Mouse (Mus musculus) embryonic facial prominence, embryonic 10.5 days (tissue): ENCODE data around the gene Serinc1. TPM values are rescaled to one million over a fixed set of nuclear protein-coding genes. Genes with fewer than 3 reads are reported as not detected.
"Not testable (repeated sequence)": the region's sequence is repeated elsewhere in the genome, so short reads cannot be mapped to it uniquely, and the experiment has no call there.

Experiments used
- DNase-seq: peaks from one replicate; pipeline ENCODE4 v3.0.0-alpha.2; 2017; ENCODE audit warnings: low spot score
- H3K27ac ChIP-seq: fragments of 300-500 bp; sonication (generic); replicated peaks from 2 replicates; pipeline ENCODE4 v1.5.1; 2016; ENCODE audit warnings: mild to moderate bottlenecking
- H3K27me3 ChIP-seq: fragments of 300-500 bp; sonication (generic); replicated peaks from 2 replicates; pipeline ENCODE4 v1.6.1; 2016; ENCODE audit warnings: low read depth, mild to moderate bottlenecking; ENCODE audit not compliant: poor library complexity, severe bottlenecking
- H3K36me3 ChIP-seq: fragments of 300-500 bp; sonication (generic); replicated peaks from 2 replicates; pipeline ENCODE4 v1.6.1; 2016; ENCODE audit warnings: mild to moderate bottlenecking, moderate library complexity
- H3K4me1 ChIP-seq: fragments of 300-500 bp; sonication (generic); 2 replicates; pipeline ENCODE4 v1.6.1; 2016
- H3K4me3 ChIP-seq: fragments of 300-500 bp; sonication (generic); 2 replicates; pipeline ENCODE4 v1.5.1; 2016; ENCODE audit warnings: mild to moderate bottlenecking, moderate library complexity
- H3K9me3 ChIP-seq: fragments of 300-500 bp; sonication (generic); 2 replicates; pipeline ENCODE4 v1.6.1; 2016; ENCODE audit warnings: mild to moderate bottlenecking
- WGBS: fragments of 180-500 bp; shearing (Covaris S2); methylation state at CpG from one replicate; pipeline ENCODE4 v1.1.7; 2016; 5-methylcytosine and 5-hydroxymethylcytosine counted together
- polyA plus RNA-seq: library from polyadenylated mRNA; unstranded; fragments of >200 nt; fragmentation: Nextera tagmentation; extraction: Ambion mirVana; gene quantifications from 2 replicates; pipeline ENCODE4 v1.2.1, GENCODE M21; 2016

Serinc1 gene
- polyA plus RNA-seq, result 126 TPM in 2 replicates

DNA sequence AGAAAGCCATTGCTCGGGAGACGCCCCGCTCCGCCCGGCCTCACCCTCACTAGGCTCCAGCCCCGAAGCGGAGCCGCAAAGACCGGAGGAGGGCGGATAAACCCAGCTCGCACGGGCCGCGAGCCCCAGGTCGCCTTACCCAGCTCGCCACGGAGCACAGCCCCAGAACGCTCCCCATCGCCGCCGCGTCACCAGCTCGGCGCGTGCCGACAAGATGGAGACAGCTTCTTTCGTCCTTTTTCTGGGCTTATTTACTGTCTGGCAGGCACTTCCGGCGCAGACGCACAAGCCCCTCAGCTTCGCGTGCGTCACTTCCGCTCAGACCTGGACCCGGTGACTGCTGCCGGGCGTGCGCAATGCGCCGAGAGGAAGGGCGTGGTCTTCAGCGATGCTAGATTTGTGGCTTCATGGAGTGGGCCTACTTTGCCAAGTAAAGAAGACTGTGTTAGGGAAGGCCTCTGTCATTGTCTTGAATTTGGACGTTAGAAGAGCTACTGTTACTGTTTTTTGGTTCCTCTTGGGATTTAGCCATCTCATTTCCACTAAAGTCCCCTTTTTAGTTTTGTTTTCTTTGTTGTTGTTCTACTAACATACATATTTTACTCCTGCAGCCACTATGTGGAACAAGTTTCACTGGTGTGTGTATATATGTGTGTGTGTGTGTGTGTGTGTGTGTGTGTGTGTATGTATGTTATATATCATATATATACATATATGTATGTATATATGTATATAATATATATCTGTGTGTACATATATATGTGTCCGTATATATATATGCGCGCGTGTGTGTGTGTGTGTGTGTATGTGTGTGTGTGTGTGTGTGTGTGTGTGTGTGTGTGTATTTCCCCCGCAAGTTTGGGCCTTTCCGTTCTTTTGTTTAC lies at the start of gene Serinc1:
TSS of gene Serinc1 (minus strand) at position 313 of the 884 bp plus-strand sequence.
- Histone ChIP-seq H3K4me3 (peak within 1 kb of the TSS; percentile 93), H3K4me1 (peaks cover 15% of the 10 kb centered on the region), H3K36me3 (peaks cover 2% of the 10 kb centered on the region), H3K27me3 (no peaks in the 10 kb centered on the region), H3K9me3 (no peaks in the 10 kb centered on the region), H3K27ac (peak within 1 kb of the TSS; percentile 96)
- 12% methylated on average over 49 of the region's 49 CpGs for WGBS
- peak; percentile 96 for DNase-seq

DNA sequence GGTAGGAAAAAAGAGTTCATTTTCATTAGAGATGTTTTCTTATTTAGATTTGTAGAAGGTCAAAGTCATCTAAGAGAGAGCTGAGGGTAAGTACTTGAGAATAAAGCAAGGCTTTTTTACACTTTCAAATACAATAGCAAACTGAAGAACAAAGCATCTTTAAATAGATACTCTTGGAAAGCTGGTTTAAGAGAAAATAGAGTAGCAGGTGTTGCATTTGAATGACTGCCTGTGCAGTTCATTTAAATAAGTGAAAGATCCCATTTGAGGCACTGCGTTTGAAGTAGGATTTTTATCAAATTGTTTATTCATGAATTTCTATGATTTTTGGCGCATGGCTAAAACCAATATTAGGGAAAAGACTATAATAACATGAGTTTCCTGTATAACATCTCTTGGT lies 44.4 kb upstream of the Serinc1 start:
- H3K27me3 ChIP-seq, result no peaks in the 10 kb centered on the region
- no peaks in the 10 kb centered on the region for H3K9me3 ChIP-seq
- H3K27ac ChIP-seq, result no peak overlapping the region
- WGBS, result 85% methylated on average over 2 of the region's 2 CpGs
- no peak overlapping the region for H3K4me3 ChIP-seq
- H3K36me3 ChIP-seq, result no peaks in the 10 kb centered on the region
- no peak for DNase-seq
- H3K4me1 ChIP-seq, result no peaks in the 10 kb centered on the region

DNA sequence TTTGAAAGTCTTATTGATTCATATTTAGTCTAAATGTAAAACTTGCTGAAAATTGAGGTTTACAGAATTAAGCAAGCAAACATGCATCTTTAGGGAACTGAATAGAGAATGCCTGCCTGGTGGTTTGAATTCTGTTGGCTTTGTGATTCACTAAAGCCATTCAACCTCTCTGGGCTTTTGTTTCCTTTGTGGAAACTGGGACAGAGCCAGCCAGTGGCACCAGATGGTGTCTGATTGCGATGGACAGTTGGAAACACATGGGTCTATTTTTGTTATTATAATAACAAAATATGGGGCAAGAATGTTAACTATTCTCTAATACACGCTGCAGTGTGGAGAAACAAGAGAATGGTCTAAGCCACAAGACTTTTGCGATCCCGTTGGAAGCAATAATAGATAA lies 39.8 kb upstream of the Serinc1 start:
- H3K4me3 ChIP-seq, result no peak overlapping the region
- no peak overlapping the region for H3K27ac ChIP-seq
- no peak for DNase-seq
- no peaks in the 10 kb centered on the region for H3K27me3 ChIP-seq
- no peaks in the 10 kb centered on the region for H3K36me3 ChIP-seq
- H3K9me3 ChIP-seq, result no peaks in the 10 kb centered on the region
- WGBS, result 62% methylated on average over 4 of the region's 4 CpGs
- no peaks in the 10 kb centered on the region for H3K4me1 ChIP-seq

DNA sequence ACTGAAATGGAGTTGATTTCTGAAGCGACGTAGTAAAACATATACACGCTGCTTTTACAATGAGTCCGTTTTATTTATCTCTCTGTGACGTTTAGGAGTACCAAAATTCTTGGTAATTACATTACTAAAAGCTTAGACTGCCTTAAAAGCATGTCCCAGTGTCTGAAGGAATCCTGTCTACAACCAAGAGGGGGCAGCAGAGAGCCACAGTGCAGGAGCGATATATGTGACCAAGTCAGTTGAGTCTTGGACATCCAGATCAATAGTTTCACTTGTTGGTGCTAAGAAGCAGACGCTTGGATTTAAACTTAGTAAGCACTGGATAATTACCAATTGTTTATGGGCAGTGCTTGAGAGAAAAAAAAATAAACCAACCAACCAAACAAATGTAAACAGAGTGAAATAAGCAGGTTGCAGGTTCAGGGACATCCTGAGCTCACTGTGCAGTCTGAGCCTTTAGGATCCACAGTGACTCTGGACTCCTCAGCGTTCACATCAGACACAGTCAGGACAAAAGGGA lies 38.9 kb upstream of the Serinc1 start:
- DNase-seq, result peak; percentile 67
- WGBS, result 32% methylated on average over 8 of the region's 8 CpGs

DNA sequence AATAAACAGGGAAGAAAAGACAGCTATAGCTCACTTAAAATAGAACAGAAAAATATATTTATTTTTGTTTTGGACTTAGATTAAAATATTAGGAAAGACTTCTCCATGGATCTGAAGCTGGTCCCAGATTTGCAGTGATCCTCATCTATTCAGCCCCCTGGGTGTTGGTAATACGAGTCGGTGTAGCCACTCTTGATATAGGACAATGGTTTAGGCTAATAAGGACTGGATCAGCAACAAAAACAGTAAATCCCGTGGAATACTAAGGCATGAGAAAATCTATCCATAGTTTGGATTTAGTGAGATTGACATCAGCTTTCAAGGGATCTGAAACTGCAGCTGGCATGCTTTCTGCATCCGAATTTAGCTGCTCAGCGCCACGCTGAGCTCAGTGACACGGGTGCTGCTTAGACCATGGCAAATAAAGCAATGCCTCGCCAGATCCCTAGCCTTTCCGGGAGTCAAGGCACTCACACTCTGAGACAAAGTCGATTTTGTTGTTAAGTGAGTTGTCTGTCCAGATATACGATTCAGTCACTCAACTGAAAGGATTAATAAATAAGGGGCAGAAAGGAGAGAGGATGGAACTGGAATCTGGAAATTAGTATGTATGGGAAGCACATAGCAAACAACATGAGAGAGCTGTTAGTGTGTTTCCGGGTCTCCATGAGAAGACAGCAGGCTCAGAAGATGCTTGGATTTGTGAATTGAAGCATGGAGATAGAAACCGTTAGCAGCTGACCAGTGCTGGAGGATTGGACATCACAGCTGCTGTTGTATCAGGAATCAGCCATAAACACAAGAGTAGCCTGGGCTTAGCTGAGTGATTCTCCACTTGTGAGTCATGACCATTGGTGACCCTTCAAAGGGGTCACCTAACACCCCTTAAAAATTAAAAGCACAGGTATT lies 36.9 kb upstream of the Serinc1 start:
- H3K4me1 ChIP-seq, result no peaks in the 10 kb centered on the region
- H3K4me3 ChIP-seq, result no peak overlapping the region
- 76% methylated on average over 13 of the region's 13 CpGs for WGBS
- no peaks in the 10 kb centered on the region for H3K27me3 ChIP-seq
- H3K9me3 ChIP-seq, result no peaks in the 10 kb centered on the region
- no peak overlapping the region for H3K27ac ChIP-seq
- no peak for DNase-seq
- no peaks in the 10 kb centered on the region for H3K36me3 ChIP-seq

More for the DNA sequence above, 38.9 kb upstream of the Serinc1 start:
- H3K27me3 ChIP-seq, result no peaks in the 10 kb centered on the region
- H3K4me1 ChIP-seq, result no peaks in the 10 kb centered on the region
- no peaks in the 10 kb centered on the region for H3K36me3 ChIP-seq
- H3K9me3 ChIP-seq, result no peaks in the 10 kb centered on the region
- no peak overlapping the region for H3K27ac ChIP-seq
- H3K4me3 ChIP-seq, result no peak overlapping the region

DNA sequence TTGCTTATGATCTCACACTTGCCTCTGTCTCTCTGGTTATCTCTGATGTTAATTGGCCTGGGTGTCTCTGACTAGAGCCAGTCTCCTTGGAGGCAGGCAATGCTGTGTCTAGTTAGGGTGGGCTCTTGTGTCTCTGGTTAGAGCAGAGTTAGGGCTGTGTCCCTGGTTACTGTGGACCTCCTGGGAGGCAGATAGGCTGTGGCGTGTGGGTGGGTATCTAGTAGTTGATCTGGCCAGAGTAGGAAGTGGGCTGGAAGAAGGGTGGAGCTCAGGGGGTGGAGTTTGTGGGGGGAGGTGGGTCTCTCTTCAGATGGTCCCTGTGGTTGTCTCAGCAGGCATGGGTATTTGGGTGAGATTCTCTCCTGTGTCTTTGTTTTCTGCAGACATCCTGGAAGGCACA lies 33.9 kb upstream of the Serinc1 start:
- Histone ChIP-seq H3K36me3 (no peaks in the 10 kb centered on the region), H3K4me3 (no peak overlapping the region), H3K27me3 (no peaks in the 10 kb centered on the region), H3K9me3 (no peaks in the 10 kb centered on the region), H3K27ac (no peak overlapping the region), H3K4me1 (no peaks in the 10 kb centered on the region)
- WGBS, result 39% methylated on average over 1 of the region's 1 CpGs
- DNase-seq, result no peak

DNA sequence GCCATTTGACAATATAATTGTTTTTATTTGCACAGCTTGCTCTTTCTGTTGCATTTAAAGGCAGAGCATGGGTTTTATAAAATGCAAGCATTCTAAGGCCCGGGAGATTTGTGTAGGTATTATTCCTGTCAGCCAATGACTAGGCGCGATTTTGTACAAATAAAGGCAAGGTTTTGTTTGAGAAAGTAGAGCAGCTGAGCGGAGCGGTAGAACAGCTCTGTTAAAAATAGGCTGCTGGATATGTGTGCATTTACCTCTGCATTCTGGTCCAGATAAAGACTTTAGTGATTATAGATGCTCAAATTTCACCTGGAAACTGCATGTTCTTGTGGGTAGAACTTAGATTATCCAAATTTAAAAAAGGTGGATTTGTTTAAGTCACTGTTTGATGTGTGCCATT lies 25.3 kb upstream of the Serinc1 start:
- 89% methylated on average over 5 of the region's 5 CpGs for WGBS
- no peaks in the 10 kb centered on the region for H3K27me3 ChIP-seq
- H3K9me3 ChIP-seq, result no peaks in the 10 kb centered on the region
- no peak overlapping the region for H3K4me3 ChIP-seq
- H3K4me1 ChIP-seq, result no peaks in the 10 kb centered on the region
- no peaks in the 10 kb centered on the region for H3K36me3 ChIP-seq
- H3K27ac ChIP-seq, result no peak overlapping the region
- no peak for DNase-seq

DNA sequence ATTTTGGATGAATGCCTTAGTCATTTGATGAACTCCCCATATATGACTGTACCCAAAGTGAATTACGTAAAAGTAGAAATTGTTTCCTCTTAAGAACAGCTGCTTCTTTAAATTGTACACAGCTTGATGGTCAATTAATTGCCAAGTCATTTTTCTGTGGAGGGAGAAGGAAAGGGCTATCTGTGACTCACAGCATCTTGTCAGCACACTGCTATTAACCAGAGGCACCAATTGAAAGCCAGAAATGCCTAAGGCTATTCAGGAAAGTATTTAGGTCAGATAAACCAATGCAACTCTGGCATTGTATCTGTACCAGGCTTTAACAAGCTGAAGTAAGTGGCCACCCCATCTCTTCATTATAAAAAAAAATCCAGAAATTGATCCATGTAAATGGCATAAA lies 21.4 kb upstream of the Serinc1 start:
- H3K4me3 ChIP-seq, result no peak overlapping the region
- no peaks in the 10 kb centered on the region for H3K9me3 ChIP-seq
- no peak overlapping the region for H3K27ac ChIP-seq
- H3K36me3 ChIP-seq, result no peaks in the 10 kb centered on the region
- H3K4me1 ChIP-seq, result no peaks in the 10 kb centered on the region
- DNase-seq, result no peak
- 96% methylated on average over 1 of the region's 1 CpGs for WGBS
- H3K27me3 ChIP-seq, result no peaks in the 10 kb centered on the region

DNA sequence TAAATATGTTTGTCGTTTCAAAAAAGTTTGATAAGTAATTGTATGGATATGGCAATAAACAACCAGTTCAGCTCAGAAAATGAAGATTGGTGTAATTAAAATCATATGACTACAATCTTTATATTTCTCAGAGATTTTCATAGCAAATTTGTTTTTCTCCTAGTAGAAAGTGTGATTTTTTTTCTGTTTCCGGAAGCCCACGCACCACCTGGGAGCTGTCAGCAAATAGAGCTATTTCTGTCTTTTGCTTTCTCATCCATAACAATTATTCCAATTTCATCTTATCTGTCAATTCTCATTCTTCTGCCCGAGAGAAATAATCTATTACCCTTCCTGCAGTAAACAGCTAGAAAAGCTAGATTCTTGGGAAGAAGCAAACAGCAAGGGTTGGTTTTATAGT lies 17.3 kb upstream of the Serinc1 start:
- H3K27me3 ChIP-seq, result no peaks in the 10 kb centered on the region
- H3K36me3 ChIP-seq, result no peaks in the 10 kb centered on the region
- 91% methylated on average over 4 of the region's 4 CpGs for WGBS
- no peaks in the 10 kb centered on the region for H3K9me3 ChIP-seq
- H3K27ac ChIP-seq, result no peak overlapping the region
- DNase-seq, result no peak
- H3K4me3 ChIP-seq, result no peak overlapping the region
- H3K4me1 ChIP-seq, result no peaks in the 10 kb centered on the region

DNA sequence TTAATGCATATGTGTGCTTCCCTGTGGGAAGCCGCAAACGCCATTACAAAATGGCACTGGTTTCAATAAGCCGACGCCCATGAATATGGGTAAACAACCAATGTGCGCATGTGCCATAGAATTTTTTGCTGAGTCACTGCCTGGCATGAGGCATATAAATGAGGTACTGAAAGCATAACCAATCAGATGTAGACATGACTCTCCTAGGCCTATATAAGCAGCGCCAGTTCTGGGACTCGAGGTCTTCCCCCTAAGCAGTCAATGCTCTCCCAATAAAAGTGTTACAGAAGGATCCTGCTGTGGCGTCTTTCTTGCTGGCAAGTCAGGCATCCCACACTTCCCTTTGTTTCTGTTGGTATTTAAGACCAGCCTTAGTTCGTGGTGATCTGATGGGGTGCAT lies 11.6 kb upstream of the Serinc1 start:
- DNase-seq, result not testable (repeated sequence)
- 83% methylated on average over 9 of the region's 9 CpGs for WGBS

DNA sequence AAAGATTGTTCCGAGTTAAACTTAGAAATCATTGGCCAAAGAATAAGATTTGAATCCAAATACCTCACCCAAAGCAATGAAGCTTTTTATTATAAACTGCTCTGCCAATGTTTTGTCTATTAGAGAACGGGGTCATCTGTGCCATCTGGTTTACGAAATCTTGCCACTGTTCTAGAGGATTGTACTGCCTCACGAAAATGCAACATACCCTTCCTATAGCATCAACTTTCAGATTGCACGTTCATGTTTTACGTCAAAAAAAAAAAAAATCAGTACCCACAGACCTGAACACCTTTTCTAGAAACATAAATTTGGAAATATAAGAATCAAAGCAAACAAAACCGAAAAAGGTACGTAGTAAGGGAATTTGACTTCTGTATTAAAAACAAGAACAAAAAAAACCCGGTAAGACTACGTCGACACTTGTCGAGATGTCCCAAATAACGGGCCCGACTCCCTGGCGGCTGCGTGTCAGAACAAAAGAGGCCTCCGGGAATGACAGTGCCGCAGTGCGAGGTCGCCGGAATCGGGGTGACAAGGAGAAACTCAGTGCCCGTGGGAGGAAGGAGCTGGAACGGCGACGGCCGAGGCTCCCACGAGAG lies 613 bp downstream of the Serinc1 start:
- DNase-seq, result no peak
- 4% methylated on average over 28 of the region's 28 CpGs for WGBS
- peak overlapping the region; percentile 96 for H3K27ac ChIP-seq
- no peaks in the 10 kb centered on the region for H3K9me3 ChIP-seq
- H3K36me3 ChIP-seq, result peaks cover 10% of the 10 kb centered on the region
- peaks cover 15% of the 10 kb centered on the region for H3K4me1 ChIP-seq
- H3K27me3 ChIP-seq, result no peaks in the 10 kb centered on the region
- H3K4me3 ChIP-seq, result peak overlapping the region; percentile 93

More for the DNA sequence above, 11.6 kb upstream of the Serinc1 start:
- not testable (repeated sequence) for H3K4me3 ChIP-seq, H3K36me3 ChIP-seq, H3K27ac ChIP-seq, H3K9me3 ChIP-seq, H3K27me3 ChIP-seq, H3K4me1 ChIP-seq

DNA sequence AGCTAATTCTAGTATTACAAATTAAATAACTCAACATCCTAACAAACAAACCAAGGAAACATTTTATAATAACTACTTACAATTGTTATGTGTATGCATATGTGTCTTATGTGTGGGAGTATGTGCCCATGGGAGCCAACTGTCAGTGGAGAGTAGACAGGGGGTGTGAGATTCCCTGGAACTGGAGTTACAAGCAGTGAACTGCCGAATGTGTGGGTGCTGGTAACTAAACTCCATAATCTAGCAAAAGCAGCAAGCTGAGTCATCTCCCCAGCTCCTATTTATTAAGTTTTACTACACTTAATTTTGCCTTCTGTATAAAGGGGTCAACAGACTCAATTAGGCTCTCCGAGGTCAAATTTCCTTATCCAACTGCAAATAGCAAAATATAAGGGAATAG lies 1.3 kb downstream of the Serinc1 start:
- 70% methylated on average over 2 of the region's 2 CpGs for WGBS
- peaks cover 16% of the 10 kb centered on the region for H3K36me3 ChIP-seq
- peaks cover 15% of the 10 kb centered on the region for H3K4me1 ChIP-seq
- H3K4me3 ChIP-seq, result peak overlapping the region; percentile 93
- no peak for DNase-seq
- H3K9me3 ChIP-seq, result no peaks in the 10 kb centered on the region
- H3K27ac ChIP-seq, result no peak overlapping the region
- no peaks in the 10 kb centered on the region for H3K27me3 ChIP-seq
